Mouse (Mus musculus): ENCODE measurements around the gene Gmpr.

Gmpr gene

GRCm38 (mm10) chr13:45502791-45503190, 4.5 kb upstream of the Gmpr start:
- no peak for DNase-seq (ENCODE audit: extremely low spot score, low spot score)

- no peak for DNase-seq (ENCODE audit: extremely low spot score, low spot score)
These were observed 1.7 kb upstream of the Gmpr start for GRCm38 (mm10) chr13:45505546-45505945.

- DNase-seq (ENCODE audit: extremely low spot score, low spot score), result peak; percentile 42
These were observed 1.3 kb downstream of the Gmpr start for GRCm38 (mm10) chr13:45508495-45508894.

GRCm38 (mm10) chr13:45509366-45509765, 2.1 kb downstream of the Gmpr start:
- no peak for DNase-seq (ENCODE audit: extremely low spot score, low spot score)

GRCm38 (mm10) chr13:45511706-45512435, 4.6 kb downstream of the Gmpr start:
- no peak for DNase-seq (ENCODE audit: extremely low spot score, low spot score)

GRCm38 (mm10) chr13:45512531-45512930, 5.3 kb downstream of the Gmpr start:
- no peak for DNase-seq (ENCODE audit: extremely low spot score, low spot score)

GRCm38 (mm10) chr13:45513009-45513984, 6.1 kb downstream of the Gmpr start:
- DNase-seq (ENCODE audit: extremely low spot score, low spot score), result no peak

- no peak for DNase-seq (ENCODE audit: extremely low spot score, low spot score)
These were observed 6.9 kb downstream of the Gmpr start for GRCm38 (mm10) chr13:45514115-45514514.

- no peak for DNase-seq (ENCODE audit: extremely low spot score, low spot score)
These were observed 7.7 kb downstream of the Gmpr start for GRCm38 (mm10) chr13:45514832-45515422.

GRCm38 (mm10) chr13:45516501-45517393, 9.5 kb downstream of the Gmpr start:
- DNase-seq (ENCODE audit: extremely low spot score, low spot score), result peak; percentile 70

GRCm38 (mm10) chr13:45524305-45524704, 17.1 kb downstream of the Gmpr start:
- no peak for DNase-seq (ENCODE audit: extremely low spot score, low spot score)

- no peak for DNase-seq (ENCODE audit: extremely low spot score, low spot score)
These were observed 17.7 kb downstream of the Gmpr start for GRCm38 (mm10) chr13:45524791-45525435.

- no peak for DNase-seq (ENCODE audit: extremely low spot score, low spot score)
These were observed 19.0 kb downstream of the Gmpr start for GRCm38 (mm10) chr13:45526230-45526629.

- DNase-seq (ENCODE audit: extremely low spot score, low spot score), result no peak
These were observed 20.2 kb downstream of the Gmpr start for GRCm38 (mm10) chr13:45527232-45527964.

- DNase-seq (ENCODE audit: extremely low spot score, low spot score), result no peak
These were observed 21.5 kb downstream of the Gmpr start for GRCm38 (mm10) chr13:45528787-45529186.

- no peak for DNase-seq (ENCODE audit: extremely low spot score, low spot score)
These were observed 23.5 kb downstream of the Gmpr start for GRCm38 (mm10) chr13:45530754-45531153.

- DNase-seq (ENCODE audit: extremely low spot score, low spot score), result no peak
These were observed 28.6 kb downstream of the Gmpr start for GRCm38 (mm10) chr13:45535731-45536453.

- DNase-seq (ENCODE audit: extremely low spot score, low spot score), result no peak
These were observed 29.9 kb downstream of the Gmpr start for GRCm38 (mm10) chr13:45537110-45537509.

GRCm38 (mm10) chr13:45538091-45538490, 30.8 kb downstream of the Gmpr start:
- DNase-seq (ENCODE audit: extremely low spot score, low spot score), result no peak
